Mouse (Mus musculus) neural tube, embryonic 14.5 days (tissue): ENCODE measurements around the gene Edem3. TPM values are rescaled to one million over a fixed set of nuclear protein-coding genes. Genes with fewer than 3 reads are reported as not detected.
"Not testable (repeated sequence)": the region's sequence is repeated elsewhere in the genome, so short reads cannot be mapped to it uniquely, and the experiment has no call there.

Experiments
- ATAC-seq: fragments of 200-750 bp; cut with Nextera tagmentation; 2 replicates; pipeline ENCODE4 v1.8.0; 2017; ENCODE audit warnings: low read depth, mild to moderate bottlenecking, moderate TSS enrichment, moderate library complexity
- H3K27ac ChIP-seq: fragments of 300-500 bp; sonication (generic); 2 replicates; pipeline ENCODE4 v1.5.1; 2014; ENCODE audit warnings: low read depth, mild to moderate bottlenecking, control low read depth, low read length, moderate library complexity, mixed read lengths
- H3K27me3 ChIP-seq: fragments of 300-500 bp; sonication (generic); 2 replicates; pipeline ENCODE4 v1.6.1; 2014; ENCODE audit warnings: low read length; ENCODE audit not compliant: control insufficient read depth, insufficient read depth
- H3K36me3 ChIP-seq: fragments of 300-500 bp; sonication (generic); 2 replicates; pipeline ENCODE4 v1.6.1; 2014; ENCODE audit warnings: low read length, mixed read lengths; ENCODE audit not compliant: control insufficient read depth, insufficient read depth
- H3K4me1 ChIP-seq: fragments of 300-500 bp; sonication (generic); 2 replicates; pipeline ENCODE4 v1.6.1; 2014; ENCODE audit warnings: low read length; ENCODE audit not compliant: control insufficient read depth, insufficient read depth
- H3K4me2 ChIP-seq: fragments of 300-500 bp; sonication (generic); 2 replicates; pipeline ENCODE4 v1.6.1; 2014; ENCODE audit warnings: mild to moderate bottlenecking, low read depth, low read length, control low read depth
- H3K4me3 ChIP-seq: fragments of 300-500 bp; sonication (generic); 2 replicates; pipeline ENCODE4 v1.5.1; 2014; ENCODE audit warnings: low read depth, low read length, control low read depth, mixed read lengths
- H3K9ac ChIP-seq: fragments of 300-500 bp; sonication (generic); replicated peaks from 2 replicates; pipeline ENCODE4 v1.6.1; 2014; ENCODE audit warnings: low read depth, mild to moderate bottlenecking, control low read depth, low read length, mixed read lengths
- H3K9me3 ChIP-seq: fragments of 300-500 bp; sonication (generic); 2 replicates; pipeline ENCODE4 v1.6.1; 2016; ENCODE audit warnings: low read length; ENCODE audit not compliant: control insufficient read depth
- WGBS: fragments of 180-500 bp; shearing (Covaris S2); extraction: QIAGEN DNeasy Blood & Tissue Kit; methylation state at CpG from one replicate; pipeline ENCODE4 v1.1.7; 2014; 5-methylcytosine and 5-hydroxymethylcytosine counted together
- polyA plus RNA-seq: library from polyadenylated mRNA; unstranded; fragments of >200 nt; fragmentation: Nextera tagmentation; extraction: Ambion mirVana; gene quantifications from 2 replicates; pipeline ENCODE4 v1.2.1, GENCODE M21; 2014

The Edem3 gene
- polyA plus RNA-seq, 1 experiment from 2014 or later: 24.7 TPM

- Histone ChIP-seq H3K9ac (no peak overlapping the region), H3K36me3 (no peaks in the 10 kb centered on the region), H3K4me1 (no peaks in the 10 kb centered on the region), H3K9me3 (no peaks in the 10 kb centered on the region), H3K4me2 (no peak overlapping the region), H3K27me3 (no peaks in the 10 kb centered on the region), H3K27ac (no peak overlapping the region), H3K4me3 (no peak overlapping the region)
- 69% methylated on average over 6 of the region's 6 CpGs for WGBS
- no peak for ATAC-seq
Observed at GRCm38 (mm10) chr1:151726358-151726757, 28.8 kb upstream of the Edem3 start.

- Histone ChIP-seq H3K27ac (no peak overlapping the region), H3K4me1 (no peaks in the 10 kb centered on the region), H3K36me3 (no peaks in the 10 kb centered on the region), H3K9ac (no peak overlapping the region), H3K4me2 (no peak overlapping the region), H3K4me3 (no peak overlapping the region), H3K27me3 (no peaks in the 10 kb centered on the region), H3K9me3 (no peaks in the 10 kb centered on the region)
- ATAC-seq: no peak
- WGBS: 95% methylated on average over 4 of the region's 4 CpGs
Observed at GRCm38 (mm10) chr1:151728141-151728540, 27.0 kb upstream of the Edem3 start.

DNA sequence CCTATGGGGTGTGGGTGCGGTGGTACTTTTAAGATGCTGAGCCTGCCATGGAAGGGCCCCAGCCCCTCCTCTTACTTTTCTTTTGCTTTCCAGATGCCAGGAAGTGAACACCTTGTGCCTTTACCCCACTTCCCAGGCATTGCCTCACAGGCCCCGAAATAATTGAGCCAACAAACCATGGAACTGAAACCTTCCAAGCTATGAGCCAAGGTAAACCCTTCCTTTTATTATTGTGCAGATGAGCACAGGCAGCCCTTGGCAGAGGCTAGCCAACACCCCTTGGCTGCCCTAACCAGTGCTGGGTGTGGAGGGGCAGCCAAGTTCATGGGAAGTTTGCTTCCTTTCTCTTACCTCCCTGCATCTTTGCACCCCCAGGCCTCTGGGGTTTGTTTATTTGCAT is 18.0 kb upstream of the Edem3 start:
- H3K4me1 ChIP-seq: no peaks in the 10 kb centered on the region
- ATAC-seq: no peak
- 78% methylated on average over 2 of the region's 2 CpGs for WGBS
- no peaks in the 10 kb centered on the region for H3K36me3 ChIP-seq
- H3K27me3 ChIP-seq: no peaks in the 10 kb centered on the region
- H3K9me3 ChIP-seq: no peaks in the 10 kb centered on the region
- H3K4me2 ChIP-seq: no peak overlapping the region
- H3K4me3 ChIP-seq: no peak overlapping the region
- no peak overlapping the region for H3K27ac ChIP-seq
- no peak overlapping the region for H3K9ac ChIP-seq

DNA sequence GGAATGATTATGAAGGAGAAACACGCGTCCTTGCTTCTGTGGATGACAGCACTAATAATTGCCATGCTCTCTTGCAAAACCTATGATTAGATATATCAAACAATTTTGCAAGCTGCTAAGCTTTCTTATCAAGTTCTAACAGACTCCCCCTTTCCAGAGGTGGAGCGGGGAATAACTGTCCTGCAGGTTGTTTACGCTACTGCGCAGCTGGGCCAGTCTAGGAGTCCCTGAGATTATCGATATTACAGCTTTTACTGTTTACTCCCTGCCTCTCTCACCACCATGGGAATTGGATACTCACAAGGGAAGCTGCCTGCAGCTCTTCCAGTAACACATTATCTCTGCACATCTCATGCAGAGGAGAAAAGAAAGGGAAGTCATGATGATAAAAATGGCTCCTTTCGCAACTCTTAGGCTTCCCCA is 14.0 kb upstream of the Edem3 start:
- 86% methylated on average over 7 of the region's 7 CpGs for WGBS
- no peak overlapping the region for H3K4me3 ChIP-seq
- no peak overlapping the region for H3K9ac ChIP-seq
- no peak for ATAC-seq
- H3K27me3 ChIP-seq: no peaks in the 10 kb centered on the region
- no peak overlapping the region for H3K4me2 ChIP-seq
- H3K27ac ChIP-seq: no peak overlapping the region
- no peaks in the 10 kb centered on the region for H3K36me3 ChIP-seq
- no peaks in the 10 kb centered on the region for H3K4me1 ChIP-seq
- H3K9me3 ChIP-seq: no peaks in the 10 kb centered on the region

DNA sequence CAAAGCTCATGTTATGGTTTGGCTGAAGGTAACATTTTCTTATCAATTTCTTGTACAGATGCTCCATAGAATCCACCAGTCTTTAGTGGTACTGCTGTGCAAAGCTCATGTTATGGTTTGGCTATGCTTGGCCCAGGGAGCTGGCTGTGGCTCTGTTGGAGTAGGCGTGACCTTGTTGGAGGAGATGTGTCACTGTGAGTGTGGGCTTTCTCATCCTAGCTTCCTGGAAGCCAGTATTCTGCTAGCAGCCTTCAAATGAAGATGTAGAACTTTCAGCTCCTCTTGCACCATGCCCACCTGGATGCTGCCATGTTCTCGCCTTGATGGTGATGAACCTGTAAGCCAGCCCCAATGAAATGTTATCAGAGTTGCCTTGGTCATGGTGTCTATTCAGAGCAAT is 5.3 kb upstream of the Edem3 start:
- H3K27me3 ChIP-seq, ATAC-seq, H3K9me3 ChIP-seq, H3K27ac ChIP-seq, H3K9ac ChIP-seq, H3K4me2 ChIP-seq, H3K4me1 ChIP-seq, H3K4me3 ChIP-seq, H3K36me3 ChIP-seq: not testable (repeated sequence)
- WGBS: 94% methylated on average over 2 of the region's 2 CpGs

DNA sequence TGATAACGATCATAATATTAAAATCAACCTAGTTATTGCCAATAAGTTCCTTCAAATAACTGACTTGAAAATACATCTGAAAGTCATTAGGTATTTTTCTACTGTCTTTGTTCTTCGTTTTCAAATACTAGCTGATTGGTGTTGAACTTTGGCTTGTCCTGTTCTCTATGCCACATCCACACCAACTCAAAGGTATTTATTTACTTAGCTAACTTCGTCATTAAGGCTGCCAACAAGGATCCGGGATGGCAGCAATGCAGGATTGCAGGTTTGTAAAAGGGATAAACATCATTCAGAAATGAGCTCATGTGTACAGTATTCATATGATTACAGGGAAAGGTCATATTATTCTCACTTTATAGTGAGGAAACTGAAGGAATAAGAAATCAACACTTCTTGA is 2.2 kb upstream of the Edem3 start:
- WGBS: 83% methylated on average over 4 of the region's 4 CpGs
- Histone ChIP-seq H3K9ac (no peak overlapping the region), H3K27ac (no peak overlapping the region), H3K4me2 (no peak overlapping the region), H3K4me1 (peaks cover 7% of the 10 kb centered on the region; the same call in 1 of the 2 replicates), H3K4me3 (no peak overlapping the region), H3K36me3 (no peaks in the 10 kb centered on the region), H3K27me3 (no peaks in the 10 kb centered on the region), H3K9me3 (no peaks in the 10 kb centered on the region)
- no peak for ATAC-seq

DNA sequence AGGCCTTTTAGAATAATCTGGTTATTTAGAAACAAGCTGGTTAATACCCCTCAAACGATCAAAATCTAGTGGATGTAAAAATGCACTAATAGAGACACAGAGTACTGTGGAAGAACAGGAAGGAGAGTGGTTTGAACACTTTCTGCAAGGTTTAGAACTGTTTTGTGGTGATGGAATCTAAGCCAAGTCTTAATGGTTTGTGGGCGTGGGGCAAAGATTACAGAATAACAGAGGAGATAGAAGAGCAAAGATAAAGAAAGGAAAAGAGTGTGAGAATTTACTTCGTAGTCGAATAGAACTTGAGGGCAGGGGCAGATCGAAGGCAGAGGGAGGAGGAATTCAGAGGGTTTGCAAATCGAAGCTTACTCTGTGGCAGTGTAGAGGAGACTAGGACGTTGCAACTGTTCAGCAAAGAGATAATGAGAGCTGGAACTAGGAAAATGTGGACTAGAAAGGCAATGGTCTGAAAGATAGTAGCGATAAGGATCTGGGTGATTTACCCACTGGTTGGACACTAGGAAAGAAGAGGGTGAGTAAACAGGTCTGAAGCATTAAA is 1.7 kb upstream of the Edem3 start:
- no peak overlapping the region for H3K27ac ChIP-seq
- ATAC-seq: no peak
- 84% methylated on average over 8 of the region's 8 CpGs for WGBS
- no peak overlapping the region for H3K4me2 ChIP-seq
- H3K27me3 ChIP-seq: no peaks in the 10 kb centered on the region
- no peaks in the 10 kb centered on the region for H3K36me3 ChIP-seq
- H3K4me3 ChIP-seq: no peak overlapping the region
- H3K9ac ChIP-seq: no peak overlapping the region
- H3K4me1 ChIP-seq: peaks cover 7% of the 10 kb centered on the region; the same call in 1 of the 2 replicates
- no peaks in the 10 kb centered on the region for H3K9me3 ChIP-seq

GRCm38 (mm10) chr1:151754028-151754489 is 1.1 kb upstream of the Edem3 start:
- no peaks in the 10 kb centered on the region for H3K9me3 ChIP-seq
- H3K27me3 ChIP-seq: no peaks in the 10 kb centered on the region
- 76% methylated on average over 10 of the region's 10 CpGs for WGBS
- peak overlapping the region; percentile 81 for H3K4me3 ChIP-seq
- H3K27ac ChIP-seq: no peak overlapping the region
- no peak for ATAC-seq
- H3K4me2 ChIP-seq: peak overlapping the region; percentile 51
- H3K4me1 ChIP-seq: peaks cover 7% of the 10 kb centered on the region; the same call in 1 of the 2 replicates
- H3K36me3 ChIP-seq: no peaks in the 10 kb centered on the region
- no peak overlapping the region for H3K9ac ChIP-seq

GRCm38 (mm10) chr1:151755660-151756424 is 671 bp downstream of the Edem3 start:
- Histone ChIP-seq H3K36me3 (no peaks in the 10 kb centered on the region; the same call in 1 of the 2 replicates), H3K9ac (peak overlapping the region; percentile 72), H3K4me2 (peak overlapping the region; percentile 68), H3K9me3 (no peaks in the 10 kb centered on the region), H3K4me1 (peaks cover 7% of the 10 kb centered on the region; the same call in 1 of the 2 replicates), H3K27ac (peak overlapping the region; percentile 88), H3K4me3 (peak overlapping the region; percentile 81), H3K27me3 (no peaks in the 10 kb centered on the region)
- 6% methylated on average over 36 of the region's 36 CpGs for WGBS
- ATAC-seq: no peak
